Mouse (Mus musculus) liver, embryonic 16.5 days (tissue): ENCODE measurements at regions not wholly inside any gene's neighbourhood (a gene's known extent, or its start where the extent isn't known, plus 50 kb on each side); places are given as distances from the start of the nearest gene placed in this dataset.

Experiments used
- ATAC-seq: fragments of 200-750 bp; cut with Nextera tagmentation; 2 replicates; pipeline ENCODE4 v1.8.0; 2017; ENCODE audit warnings: low read depth, mild to moderate bottlenecking, moderate number of reproducible peaks, moderate library complexity
- H3K27ac ChIP-seq: fragments of 300-500 bp; sonication (generic); 2 replicates; pipeline ENCODE4 v1.5.1; 2014; ENCODE audit warnings: mild to moderate bottlenecking, low read length
- H3K27me3 ChIP-seq: fragments of 300-500 bp; sonication (generic); 2 replicates; pipeline ENCODE4 v1.6.1; 2014; ENCODE audit warnings: low read depth, low read length, mixed read lengths; ENCODE audit not compliant: control insufficient read depth, insufficient read depth
- H3K36me3 ChIP-seq: fragments of 300-500 bp; sonication (generic); 2 replicates; pipeline ENCODE4 v1.6.1; 2014; ENCODE audit warnings: mild to moderate bottlenecking; ENCODE audit not compliant: control insufficient read depth, insufficient read depth
- H3K4me1 ChIP-seq: fragments of 300-500 bp; sonication (generic); 2 replicates; pipeline ENCODE4 v1.6.1; 2014; ENCODE audit warnings: low read depth, low read length, mixed read lengths; ENCODE audit not compliant: control insufficient read depth
- H3K4me2 ChIP-seq: fragments of 300-500 bp; sonication (generic); 2 replicates; pipeline ENCODE4 v1.6.1; 2014; ENCODE audit warnings: low read depth, low read length, mixed read lengths
- H3K4me3 ChIP-seq: fragments of 300-500 bp; sonication (generic); 2 replicates; pipeline ENCODE4 v1.5.1; 2014; ENCODE audit warnings: low read depth, mild to moderate bottlenecking, low read length
- H3K9ac ChIP-seq: fragments of 300-500 bp; sonication (generic); 2 replicates; pipeline ENCODE4 v1.6.1; 2014; ENCODE audit warnings: low read depth, low read length
- H3K9me3 ChIP-seq: fragments of 300-500 bp; sonication (generic); replicated peaks from 2 replicates; pipeline ENCODE4 v1.6.1; 2016; ENCODE audit warnings: low read length; ENCODE audit not compliant: control insufficient read depth
- WGBS: fragments of 180-500 bp; shearing (Covaris S2); extraction: QIAGEN DNeasy Blood & Tissue Kit; methylation state at CpG from one replicate; pipeline ENCODE4 v1.1.7; 2014; ENCODE audit not compliant: insufficient replicate concordance; 5-methylcytosine and 5-hydroxymethylcytosine counted together

DNA sequence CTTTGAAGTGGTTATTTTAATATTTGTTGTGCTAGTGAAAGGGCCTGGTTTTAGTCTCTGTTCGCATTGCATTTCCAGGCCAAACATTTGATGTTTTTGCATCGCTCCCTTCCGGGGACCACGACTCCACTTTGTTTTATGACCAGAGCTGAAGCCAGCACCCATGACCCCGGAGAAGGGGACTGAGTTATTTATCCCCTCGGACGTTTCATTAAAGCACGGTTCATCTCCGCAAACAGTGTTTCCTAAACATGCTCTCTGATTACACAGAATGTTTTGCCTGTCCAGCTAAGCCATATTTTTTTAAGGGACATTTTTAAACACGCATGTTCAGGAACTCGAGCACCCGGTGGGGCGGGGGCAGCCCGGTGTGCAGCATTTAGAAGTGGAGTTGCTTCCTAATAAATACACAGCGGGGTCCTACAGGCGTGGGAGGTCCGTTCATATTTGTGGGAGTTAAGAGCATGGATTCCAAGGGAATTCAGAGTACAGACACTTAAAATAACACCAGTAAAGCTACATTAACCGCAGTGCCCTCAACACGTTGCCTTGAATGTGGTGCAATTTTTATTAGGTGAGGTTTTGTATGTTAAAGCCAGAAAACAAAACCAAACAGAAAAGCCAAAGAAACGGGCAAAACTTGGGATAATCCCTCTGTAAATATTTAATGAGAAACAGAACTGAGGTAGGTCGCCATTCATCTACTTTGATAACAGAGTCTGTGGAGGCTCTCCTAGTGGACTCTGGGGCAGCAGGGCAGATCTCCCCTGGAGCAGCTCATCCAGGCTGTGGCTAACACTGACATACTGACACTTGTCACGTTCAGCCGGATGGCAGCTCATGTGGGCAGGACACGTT lies 154.8 kb upstream of the Npvf start:
- 51% methylated on average over 24 of the region's 24 CpGs for WGBS
- no peak overlapping the region for H3K27ac ChIP-seq
- H3K9me3 ChIP-seq, result no peaks in the 10 kb centered on the region
- no peak for ATAC-seq
- no peaks in the 10 kb centered on the region for H3K36me3 ChIP-seq
- no peak overlapping the region for H3K9ac ChIP-seq
- no peak overlapping the region for H3K4me3 ChIP-seq
- H3K27me3 ChIP-seq, result no peaks in the 10 kb centered on the region; the same call in 1 of the 2 replicates
- H3K4me2 ChIP-seq, result no peak overlapping the region
- no peaks in the 10 kb centered on the region; the same call in 1 of the 2 replicates for H3K4me1 ChIP-seq

DNA sequence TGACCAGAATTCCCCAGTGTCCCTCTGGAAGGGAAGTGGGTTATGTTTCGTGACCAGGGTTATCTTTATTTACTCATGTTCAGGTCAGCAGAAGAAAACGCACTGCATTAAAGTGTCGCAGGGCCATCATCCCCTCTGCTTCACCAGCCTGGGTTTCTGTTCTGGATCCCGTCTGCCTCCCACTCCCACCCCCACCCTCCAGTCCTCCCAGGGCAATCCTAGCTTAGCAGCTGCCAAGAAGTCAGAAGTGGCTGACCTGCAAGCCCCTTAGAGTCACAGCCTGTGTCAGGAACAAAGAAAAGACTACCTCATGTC lies 155.4 kb upstream of the Npvf start:
- H3K4me2 ChIP-seq, result no peak overlapping the region
- no peak overlapping the region for H3K9ac ChIP-seq
- WGBS, result 29% methylated on average over 4 of the region's 4 CpGs
- no peaks in the 10 kb centered on the region; the same call in 1 of the 2 replicates for H3K4me1 ChIP-seq
- no peak for ATAC-seq
- no peaks in the 10 kb centered on the region for H3K36me3 ChIP-seq
- H3K27me3 ChIP-seq, result no peaks in the 10 kb centered on the region; the same call in 1 of the 2 replicates
- H3K9me3 ChIP-seq, result no peaks in the 10 kb centered on the region
- H3K4me3 ChIP-seq, result no peak overlapping the region
- no peak overlapping the region for H3K27ac ChIP-seq

DNA sequence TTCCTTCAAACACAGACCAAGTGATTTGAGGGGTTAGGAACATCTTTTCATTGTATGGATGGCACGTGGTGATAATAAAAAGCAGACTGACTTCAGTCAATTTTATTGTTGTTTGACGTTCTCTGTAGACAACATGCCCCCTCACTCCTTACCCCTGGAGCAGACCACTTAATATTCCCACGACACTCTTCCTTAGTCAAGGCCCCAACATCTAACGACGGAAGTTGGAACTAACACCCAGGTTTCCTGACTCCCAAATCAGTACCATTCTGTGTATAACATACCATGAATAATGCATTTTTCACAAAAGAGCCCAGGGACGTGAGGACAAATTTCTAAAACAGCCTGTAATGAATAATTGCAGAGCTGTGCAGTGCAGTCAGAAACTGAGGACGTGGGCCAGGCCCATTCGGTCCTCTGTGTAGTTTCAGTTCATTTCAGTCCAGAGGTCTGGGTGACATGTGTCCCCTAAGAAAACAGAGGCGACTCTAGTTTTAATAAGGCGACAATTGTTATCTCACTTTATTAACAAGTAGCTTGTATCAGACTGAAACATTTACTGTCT lies 160.8 kb upstream of the Npvf start:
- H3K27me3 ChIP-seq, result no peaks in the 10 kb centered on the region
- 57% methylated on average over 10 of the region's 10 CpGs for WGBS

DNA sequence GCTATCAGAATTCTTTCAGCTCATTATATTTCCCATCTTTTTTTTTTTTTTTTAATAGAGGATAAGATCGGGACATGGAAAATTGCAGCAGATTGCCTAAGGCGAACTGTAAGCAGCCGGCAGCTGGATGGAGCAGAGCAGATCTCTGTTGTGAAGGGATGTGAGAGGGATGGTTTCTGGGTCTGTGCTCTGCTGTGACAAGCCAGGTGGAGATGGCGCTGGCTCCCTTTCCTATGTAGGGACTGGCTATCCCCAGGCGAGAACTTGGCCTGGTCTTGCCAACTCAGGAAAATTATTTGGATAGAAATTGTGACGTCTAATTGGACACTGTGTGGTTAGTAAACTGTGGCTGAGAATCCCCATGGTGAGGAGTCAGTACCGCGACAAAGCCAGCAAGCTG lies 161.3 kb upstream of the Npvf start:
- H3K27me3 ChIP-seq, result no peaks in the 10 kb centered on the region
- no peak overlapping the region for H3K4me3 ChIP-seq
- H3K9ac ChIP-seq, result no peak overlapping the region
- no peak for ATAC-seq
- H3K27ac ChIP-seq, result no peak overlapping the region
- no peaks in the 10 kb centered on the region for H3K4me1 ChIP-seq
- 59% methylated on average over 8 of the region's 8 CpGs for WGBS
- H3K9me3 ChIP-seq, result no peaks in the 10 kb centered on the region
- no peaks in the 10 kb centered on the region for H3K36me3 ChIP-seq
- H3K4me2 ChIP-seq, result no peak overlapping the region

More for the DNA sequence above, 160.8 kb upstream of the Npvf start:
- Histone ChIP-seq H3K9me3 (no peaks in the 10 kb centered on the region), H3K27ac (no peak overlapping the region), H3K36me3 (no peaks in the 10 kb centered on the region), H3K4me2 (no peak overlapping the region), H3K9ac (no peak overlapping the region), H3K4me3 (no peak overlapping the region), H3K4me1 (no peaks in the 10 kb centered on the region)
- no peak for ATAC-seq

DNA sequence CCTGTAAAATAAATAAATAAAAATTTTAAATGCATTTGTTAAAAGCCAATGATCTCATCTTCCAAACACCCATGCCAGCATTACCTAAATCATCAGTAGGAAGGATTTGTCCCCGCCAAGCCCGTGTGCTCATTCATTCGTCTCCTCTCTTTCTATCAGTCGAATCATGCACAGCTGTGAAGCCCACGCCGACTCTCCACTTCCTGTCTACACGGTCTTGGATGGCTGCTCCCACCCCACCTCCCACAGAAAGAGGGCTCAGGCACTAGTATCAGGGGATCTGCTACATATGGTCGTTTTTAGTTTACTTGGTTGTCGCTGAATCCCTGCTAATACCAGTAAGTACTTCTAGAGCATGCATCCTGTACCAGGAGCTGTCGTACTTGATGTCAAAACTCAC lies 163.2 kb upstream of the Npvf start:
- Histone ChIP-seq H3K27me3 (no peaks in the 10 kb centered on the region), H3K9ac (no peak overlapping the region), H3K27ac (no peak overlapping the region), H3K4me1 (no peaks in the 10 kb centered on the region), H3K4me2 (no peak overlapping the region), H3K4me3 (no peak overlapping the region), H3K9me3 (no peaks in the 10 kb centered on the region), H3K36me3 (no peaks in the 10 kb centered on the region)
- no peak for ATAC-seq
- 35% methylated on average over 10 of the region's 10 CpGs for WGBS

DNA sequence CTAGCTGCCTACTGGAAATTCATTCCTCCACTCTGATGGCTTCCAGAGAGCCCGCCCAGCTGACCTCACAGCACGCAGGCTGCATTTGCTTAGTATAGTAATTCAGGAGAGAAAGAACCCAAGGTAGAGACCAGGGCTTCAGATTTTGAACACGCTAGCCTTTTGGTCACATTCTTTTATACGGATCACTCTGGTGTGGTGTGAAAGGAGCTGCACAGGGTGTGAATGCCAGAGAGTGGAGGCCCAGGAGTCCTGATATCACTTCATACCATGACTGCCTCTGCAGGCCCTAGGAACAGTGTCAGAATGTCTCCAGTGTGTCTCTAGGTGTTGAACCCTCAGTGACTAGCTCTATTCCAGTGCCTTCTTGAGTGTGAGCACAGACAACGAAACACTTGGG lies 164.2 kb upstream of the Npvf start:
- no peak overlapping the region for H3K4me3 ChIP-seq
- no peak overlapping the region for H3K27ac ChIP-seq
- H3K27me3 ChIP-seq, result peaks cover 7% of the 10 kb centered on the region
- 74% methylated on average over 5 of the region's 5 CpGs for WGBS
- no peaks in the 10 kb centered on the region for H3K9me3 ChIP-seq
- H3K4me2 ChIP-seq, result no peak overlapping the region
- H3K4me1 ChIP-seq, result no peaks in the 10 kb centered on the region
- H3K9ac ChIP-seq, result no peak overlapping the region
- no peaks in the 10 kb centered on the region for H3K36me3 ChIP-seq
- no peak for ATAC-seq

DNA sequence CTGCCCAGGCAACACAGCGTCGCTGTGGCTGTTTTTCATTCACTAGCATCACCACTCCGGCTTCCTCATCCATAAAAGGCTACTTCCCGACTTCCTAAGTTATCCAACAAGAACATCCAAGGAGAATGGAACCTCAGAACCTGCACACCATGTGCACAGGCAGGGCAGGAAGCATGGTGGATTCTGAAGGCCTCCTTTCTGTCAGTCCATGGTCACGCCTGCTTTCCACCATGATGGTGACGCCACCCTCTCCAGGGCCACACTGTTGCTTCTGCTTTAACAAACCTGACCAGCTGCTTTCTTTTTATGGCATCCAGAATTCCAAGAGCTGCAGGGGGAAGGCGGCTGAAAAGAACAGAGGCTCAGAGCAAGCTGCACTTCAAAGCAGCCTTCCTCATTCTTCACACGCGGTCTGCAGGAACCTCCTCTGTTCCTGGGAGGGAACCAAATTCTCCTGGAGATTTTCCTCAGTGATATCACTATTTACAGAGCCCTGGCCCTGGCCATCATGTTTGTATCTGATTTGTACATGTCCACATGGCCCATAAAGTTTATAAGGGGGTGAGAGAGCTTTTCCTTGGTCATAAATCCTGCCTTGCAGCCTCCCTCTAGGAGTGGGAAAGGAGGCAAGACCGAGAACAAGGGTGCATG lies 164.8 kb upstream of the Npvf start:
- 49% methylated on average over 10 of the region's 10 CpGs for WGBS
- no peaks in the 10 kb centered on the region for H3K9me3 ChIP-seq
- no peaks in the 10 kb centered on the region for H3K4me1 ChIP-seq
- peaks cover 7% of the 10 kb centered on the region for H3K27me3 ChIP-seq
- H3K9ac ChIP-seq, result no peak overlapping the region
- no peak overlapping the region for H3K27ac ChIP-seq
- no peak overlapping the region for H3K4me2 ChIP-seq
- no peak for ATAC-seq
- H3K36me3 ChIP-seq, result no peaks in the 10 kb centered on the region
- H3K4me3 ChIP-seq, result no peak overlapping the region

DNA sequence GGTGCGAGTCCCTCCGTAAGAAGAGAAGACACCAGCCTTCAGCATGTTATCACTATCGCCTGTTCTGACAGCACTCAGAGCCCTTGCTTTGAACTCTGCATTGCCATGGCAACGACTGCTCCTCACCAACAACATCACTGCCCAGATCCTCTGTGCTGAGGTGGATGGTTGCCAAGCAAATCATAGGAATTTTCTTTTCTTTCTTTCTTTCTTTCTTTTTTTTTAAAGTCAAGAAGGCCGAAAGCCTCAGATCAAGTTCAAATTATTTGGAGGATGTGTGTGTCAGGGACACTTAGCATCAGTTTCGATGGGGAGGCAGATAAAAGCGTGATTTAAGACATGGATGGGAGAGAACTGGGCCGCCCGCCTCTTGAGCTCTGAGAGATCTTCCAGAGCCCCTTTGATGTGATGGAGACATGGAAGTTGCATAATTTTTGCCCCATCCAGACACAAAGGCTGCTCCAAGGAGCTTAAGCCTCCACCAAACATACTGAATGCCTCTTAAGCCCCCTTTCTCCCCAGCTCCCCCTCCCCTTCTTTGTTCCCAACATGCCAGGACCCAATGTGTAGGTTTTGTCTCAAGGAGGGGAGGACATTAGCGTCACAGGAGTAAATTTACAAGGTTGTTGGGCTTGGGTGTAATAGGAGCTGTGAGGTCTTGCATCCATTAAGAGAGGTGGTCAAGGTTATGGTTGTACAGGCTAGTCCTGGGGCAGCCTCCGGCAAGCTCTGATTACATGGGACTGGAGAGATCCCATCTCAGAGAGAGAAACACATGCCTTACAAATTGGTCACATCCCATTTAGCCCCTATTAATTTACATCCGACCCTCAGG lies 167.4 kb upstream of the Npvf start:
- H3K4me1 ChIP-seq, result no peaks in the 10 kb centered on the region
- H3K27ac ChIP-seq, result no peak overlapping the region
- 53% methylated on average over 12 of the region's 12 CpGs for WGBS
- H3K9me3 ChIP-seq, result no peaks in the 10 kb centered on the region
- no peak overlapping the region for H3K4me3 ChIP-seq
- no peak overlapping the region for H3K4me2 ChIP-seq
- H3K27me3 ChIP-seq, result peaks cover 7% of the 10 kb centered on the region
- H3K9ac ChIP-seq, result no peak overlapping the region
- no peak for ATAC-seq
- H3K36me3 ChIP-seq, result no peaks in the 10 kb centered on the region
